Mouse (Mus musculus) kidney, adult 2 months (tissue): Measurements from ENCODE around the gene Lars2. TPM values are rescaled to one million over a fixed set of nuclear protein-coding genes. Genes with fewer than 3 reads are reported as not detected.

Experiments used
- DNase-seq: peaks from one replicate; pipeline ENCODE4 v3.0.0; 2021
- H3K27ac ChIP-seq: fragments of 200-500 bp; 2 replicates; pipeline ENCODE4 v1.5.1; 2012; ENCODE audit warnings: low read depth, low read length, control low read depth, inconsistent platforms; ENCODE audit not compliant: insufficient read depth
- H3K27me3 ChIP-seq: fragments of 200-500 bp; replicated peaks from 2 replicates; pipeline ENCODE4 v1.6.1; 2012; ENCODE audit warnings: mild to moderate bottlenecking, moderate library complexity, low read length, inconsistent platforms; ENCODE audit not compliant: control insufficient read depth, insufficient read depth
- H3K36me3 ChIP-seq: fragments of 200-500 bp; 2 replicates; pipeline ENCODE4 v1.6.1; 2012; ENCODE audit warnings: mild to moderate bottlenecking, moderate library complexity, low read length, inconsistent platforms; ENCODE audit not compliant: control insufficient read depth, insufficient read depth
- H3K4me1 ChIP-seq: fragments of 200-500 bp; 2 replicates; pipeline ENCODE4 v1.6.1; 2011; ENCODE audit warnings: low read length; ENCODE audit not compliant: control insufficient read depth, insufficient read depth
- H3K4me3 ChIP-seq: fragments of 200-500 bp; 2 replicates; pipeline ENCODE4 v1.5.1; 2011; ENCODE audit warnings: mild to moderate bottlenecking, low read depth, low read length, control low read depth; ENCODE audit not compliant: insufficient read depth
- CTCF ChIP-seq: fragments of 200-500 bp; conservative IDR thresholded peaks from 2 replicates; pipeline ENCODE4 v1.5.1; 2011; ENCODE audit warnings: low read depth, mild to moderate bottlenecking, control low read depth, low read length, moderate library complexity, mixed read lengths; ENCODE audit not compliant: insufficient read depth, insufficient read length
- POLR2A ChIP-seq: fragments of 200-500 bp; IDR thresholded peaks from one replicate; pipeline ENCODE4 v1.6.1; 2011; ENCODE audit warnings: low read depth, low read length, control low read depth
- WGBS: fragments of 180-500 bp; shearing (Covaris S2); methylation state at CpG from one replicate; pipeline ENCODE4 v1.1.7; 2018; 5-methylcytosine and 5-hydroxymethylcytosine counted together
- polyA plus RNA-seq: library from polyadenylated mRNA; depleted of rRNA; stranded (reverse); fragments of >200 nt; gene quantifications from 2 replicates; pipeline ENCODE4 v1.2.3, GENCODE M21; 2012; rRNA removed

Gene Lars2
- polyA plus RNA-seq, 1 experiment = 1,036 TPM

DNA sequence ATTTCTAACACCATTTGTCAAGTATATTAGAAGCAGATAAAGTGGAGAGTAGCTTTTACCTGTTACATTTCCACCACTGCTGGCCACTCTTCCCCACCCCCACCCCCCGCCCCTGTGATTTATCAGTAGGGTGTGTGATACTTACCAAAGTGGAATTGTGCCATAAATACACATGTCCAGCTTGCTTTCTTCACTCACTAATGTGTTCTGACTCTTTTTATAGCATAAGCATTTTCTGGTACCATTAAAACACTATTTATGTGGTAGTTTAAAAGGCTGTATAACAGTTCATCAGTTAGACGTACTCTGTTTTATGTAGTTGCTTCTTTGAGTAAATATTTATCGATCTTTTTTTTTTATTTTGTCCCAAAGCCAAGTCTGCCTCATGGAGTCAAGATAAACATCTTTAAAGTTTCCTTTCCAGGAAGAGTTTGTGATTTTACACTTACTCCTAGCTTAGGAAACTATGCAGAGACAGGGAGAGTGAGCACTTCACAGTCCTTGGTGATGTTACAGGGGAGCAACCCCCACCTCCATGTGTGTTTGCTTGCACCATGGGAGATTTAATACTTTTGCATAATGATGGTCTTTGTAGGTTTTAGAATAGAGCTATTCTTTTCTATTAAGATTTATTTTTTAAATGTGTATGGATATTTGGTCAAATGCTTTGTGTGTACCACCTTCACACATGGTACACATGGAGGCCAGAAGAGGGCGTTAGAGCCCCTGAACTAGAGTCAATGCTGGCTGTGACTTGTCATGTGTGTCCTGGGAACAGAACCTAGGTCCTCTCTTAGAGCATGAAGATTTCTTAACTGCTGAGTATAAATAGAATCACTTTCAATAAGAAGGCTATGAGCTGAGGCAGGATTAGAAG is 139.8 kb downstream of the Lars2 start:
- peaks cover 30% of the 10 kb centered on the region for H3K4me1 ChIP-seq
- no peak overlapping the region for H3K4me3 ChIP-seq
- WGBS = 35% methylated on average over 4 of the region's 4 CpGs
- no peaks in the 10 kb centered on the region for H3K27me3 ChIP-seq
- no peak overlapping the region for H3K27ac ChIP-seq
- H3K36me3 ChIP-seq = no peaks in the 10 kb centered on the region
- DNase-seq = no peak
- no peak for TF ChIP-seq POLR2A
- 0 out of 2 replicates have a peak, but pooled peaks have one; percentile 4 for TF ChIP-seq CTCF

DNA sequence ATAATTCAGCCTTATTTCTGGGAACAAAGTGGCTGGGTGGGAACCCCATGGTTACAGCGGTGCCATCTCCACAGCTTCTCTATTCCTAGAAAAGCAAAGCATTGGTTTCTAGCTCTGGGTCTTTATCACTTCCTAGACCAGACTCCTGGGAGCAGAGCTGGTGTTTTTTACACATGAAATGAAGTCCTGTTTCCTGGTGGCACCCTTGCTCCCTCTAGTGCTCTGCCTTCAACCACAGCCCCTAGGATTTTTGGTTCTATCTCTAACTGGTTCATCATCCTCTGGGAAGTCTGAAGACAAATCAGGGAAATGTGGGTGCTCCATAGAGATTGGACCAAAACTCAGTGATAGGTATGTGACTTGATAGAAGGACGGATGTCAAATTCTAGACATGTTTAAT is 140.7 kb downstream of the Lars2 start:
- DNase-seq = peak; percentile 27
- WGBS = 65% methylated on average over 2 of the region's 2 CpGs
- no peaks in the 10 kb centered on the region for H3K27me3 ChIP-seq
- peaks cover 30% of the 10 kb centered on the region for H3K4me1 ChIP-seq
- peak; percentile 41 for TF ChIP-seq CTCF
- TF ChIP-seq POLR2A = no peak
- H3K27ac ChIP-seq = no peak overlapping the region
- H3K4me3 ChIP-seq = no peak overlapping the region
- H3K36me3 ChIP-seq = no peaks in the 10 kb centered on the region

DNA sequence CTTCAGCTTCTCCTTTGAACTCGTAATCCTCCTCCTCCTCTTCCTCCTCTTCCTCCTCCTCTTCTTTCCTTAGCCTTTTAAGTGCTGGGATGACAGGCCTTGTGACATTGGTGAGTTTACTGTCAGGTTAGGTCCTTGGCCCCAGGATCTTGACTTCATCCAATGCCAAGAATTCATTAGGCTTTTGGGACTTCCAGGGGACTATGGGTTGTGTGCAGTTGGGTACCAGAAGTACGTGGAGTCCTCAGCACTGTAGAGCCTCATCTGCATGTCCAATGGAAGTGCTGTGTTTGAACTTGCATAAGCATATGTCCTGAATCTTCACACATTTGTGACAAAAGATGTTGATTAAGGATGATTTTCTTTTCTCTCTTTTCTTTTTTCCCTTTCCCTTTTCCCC is 142.3 kb downstream of the Lars2 start:
- DNase-seq = no peak
- peaks cover 30% of the 10 kb centered on the region for H3K4me1 ChIP-seq
- H3K4me3 ChIP-seq = no peak overlapping the region
- H3K36me3 ChIP-seq = no peaks in the 10 kb centered on the region
- no peak for TF ChIP-seq CTCF
- no peak for TF ChIP-seq POLR2A
- no peaks in the 10 kb centered on the region for H3K27me3 ChIP-seq
- no peak overlapping the region for H3K27ac ChIP-seq
- 82% methylated on average over 2 of the region's 2 CpGs for WGBS

DNA sequence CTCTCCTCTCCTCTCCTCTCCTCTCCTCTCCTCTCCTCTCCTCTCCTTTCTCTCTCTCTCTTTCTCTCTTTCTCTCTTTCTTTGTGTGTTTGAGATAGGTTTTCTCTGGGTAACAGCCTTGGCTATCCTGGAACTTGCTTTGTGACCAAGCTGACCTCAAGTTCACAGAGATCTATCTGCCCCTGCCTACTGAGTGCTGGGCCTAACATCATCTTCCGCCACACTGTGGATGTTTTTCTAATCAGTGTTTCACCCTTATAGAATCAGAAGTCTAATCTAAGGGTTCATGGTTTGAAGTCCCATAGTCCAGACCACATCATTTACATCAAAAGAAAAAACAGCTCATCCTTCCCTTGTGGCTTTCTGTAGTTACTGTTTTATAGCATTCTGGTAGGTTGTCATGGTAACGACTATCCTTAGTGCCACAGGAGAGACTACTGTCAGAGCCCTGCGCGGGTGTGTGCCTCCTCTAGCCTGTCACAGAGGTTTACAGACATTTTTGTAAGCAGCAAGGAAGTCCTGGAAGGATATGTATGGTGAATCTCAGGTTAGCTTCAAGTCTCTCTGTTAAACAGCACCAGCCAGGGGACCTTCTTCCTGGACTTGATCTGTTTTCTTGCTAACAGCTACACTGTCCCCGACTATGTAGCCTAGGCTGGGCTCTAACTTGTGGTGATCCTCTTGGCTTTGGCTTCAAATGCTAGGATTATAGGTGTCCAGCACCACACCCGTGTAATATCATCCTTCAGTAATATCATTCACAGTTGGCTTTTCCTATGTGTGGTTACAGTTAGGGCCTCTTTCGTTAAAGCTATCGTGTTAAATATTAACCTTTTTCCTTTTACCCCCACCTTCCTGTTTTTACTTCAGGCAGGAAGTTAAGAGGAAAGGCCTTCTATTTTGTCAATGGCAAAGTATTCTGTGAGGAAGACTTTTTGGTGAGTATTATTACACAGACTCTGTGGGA is 143.2 kb downstream of the Lars2 start:
- Histone ChIP-seq H3K27me3 (no peaks in the 10 kb centered on the region), H3K27ac (peak overlapping the region; percentile 73), H3K4me3 (no peak overlapping the region), H3K4me1 (peaks cover 28% of the 10 kb centered on the region), H3K36me3 (no peaks in the 10 kb centered on the region)
- TF ChIP-seq CTCF (no peak), POLR2A (no peak)
- DNase-seq = peak; percentile 52
- WGBS = 25% methylated on average over 8 of the region's 8 CpGs

DNA sequence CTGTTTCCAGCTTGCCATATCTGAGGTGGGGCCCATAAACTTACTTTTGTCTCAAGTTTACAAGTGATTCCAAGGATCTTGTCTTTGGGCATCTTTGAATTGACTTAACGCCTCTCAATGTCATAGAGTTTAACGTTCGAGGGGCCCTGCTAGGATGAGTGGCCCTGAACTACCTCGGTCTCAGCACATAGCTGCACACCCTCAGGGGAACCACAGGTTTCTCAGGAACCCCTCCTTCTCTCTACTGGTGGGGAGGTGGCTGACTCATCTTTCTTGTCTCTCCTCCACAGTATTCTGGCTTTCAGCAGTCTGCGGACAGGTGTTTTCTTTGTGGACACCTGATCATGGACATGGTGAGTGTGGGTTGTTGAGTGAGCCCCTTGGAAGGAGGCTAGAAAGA is 144.2 kb downstream of the Lars2 start:
- no peak for DNase-seq
- Histone ChIP-seq H3K4me3 (no peak overlapping the region), H3K27ac (peak overlapping the region; percentile 48; the same call in 1 of the 2 replicates), H3K36me3 (no peaks in the 10 kb centered on the region), H3K27me3 (no peaks in the 10 kb centered on the region), H3K4me1 (peaks cover 22% of the 10 kb centered on the region)
- WGBS = 40% methylated on average over 5 of the region's 5 CpGs
- TF ChIP-seq CTCF = no peak
- TF ChIP-seq POLR2A = no peak

Other genes starting within 250 kb of the Lars2 start
- gene Clec3b, start 216.0 kb upstream of the Lars2 start, polyA plus RNA-seq = 16.2 and 24.9 TPM in 2 replicates
- gene Cdcp1, start 150.9 kb upstream of the Lars2 start, polyA plus RNA-seq = 17.9 and 22.4 TPM in 2 replicates
- 2.8 and 5.4 TPM in 2 replicates for gene Tmem158, start 106.2 kb upstream of the Lars2 start, polyA plus RNA-seq
- gene Limd1, start 111.8 kb downstream of the Lars2 start, polyA plus RNA-seq = 56.9 and 58.7 TPM in 2 replicates
- 13.8 and 20.0 TPM in 2 replicates for gene Sacm1l, start 162.8 kb downstream of the Lars2 start, polyA plus RNA-seq